Mouse (Mus musculus) olfactory bulb, adult 2 months (tissue): ENCODE measurements at regions not wholly inside any gene's neighbourhood (a gene's known extent, or its start where the extent isn't known, plus 50 kb on each side); places are given as distances from the start of the nearest gene placed in this dataset.

Source experiments
- CTCF ChIP-seq: fragments of 200-500 bp; IDR thresholded peaks from 2 replicates; pipeline ENCODE4 v1.5.1; 2012; ENCODE audit warnings: low read depth, mild to moderate bottlenecking, low read length, moderate library complexity; ENCODE audit not compliant: insufficient read depth
- POLR2A ChIP-seq: fragments of 200-500 bp; IDR thresholded peaks from 2 replicates; pipeline ENCODE4 v1.6.1; 2012; ENCODE audit warnings: mild to moderate bottlenecking, low read depth, low read length, moderate library complexity; ENCODE audit not compliant: insufficient read depth

DNA sequence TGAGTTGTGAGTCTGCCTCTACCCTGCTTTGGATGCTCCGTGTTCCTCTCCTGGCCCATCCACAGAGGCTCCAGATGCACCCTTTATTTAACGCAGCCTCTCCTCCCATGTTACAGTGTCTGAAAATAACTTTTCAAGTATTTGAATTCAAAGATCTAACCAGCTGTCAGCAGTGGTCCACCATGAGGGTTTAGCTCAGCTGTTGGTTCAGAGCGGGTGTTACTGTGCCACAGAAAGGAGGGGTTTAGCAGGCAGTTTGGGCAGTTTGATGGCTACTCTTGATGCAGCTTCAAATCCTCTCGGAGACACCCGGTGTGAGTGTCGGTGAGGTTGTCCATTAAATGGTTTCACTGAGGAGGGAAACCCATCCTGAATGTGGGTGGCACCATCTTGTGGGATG, 441.8 kb downstream of the Fgf9 start:
- no peak for TF ChIP-seq CTCF
- TF ChIP-seq POLR2A: no peak
